Mouse (Mus musculus) hindbrain, embryonic 11.5 days (tissue): ENCODE results near the gene Rreb1. TPM values are rescaled to one million over a fixed set of nuclear protein-coding genes. Genes with fewer than 3 reads are reported as not detected.

Source experiments
- ATAC-seq: fragments of 200-750 bp; cut with Nextera tagmentation; 2 replicates; pipeline ENCODE4 v1.8.0; 2017; ENCODE audit warnings: mild to moderate bottlenecking, moderate TSS enrichment, moderate library complexity; ENCODE audit not compliant: low FRiP score
- DNase-seq: peaks from one replicate; pipeline ENCODE4 v3.0.0-alpha.2; 2015; ENCODE audit warnings: low spot score
- H3K27ac ChIP-seq: fragments of 300-500 bp; sonication (generic); 2 replicates; pipeline ENCODE4 v1.5.1; 2014; ENCODE audit warnings: mild to moderate bottlenecking, low read depth, low read length
- H3K27me3 ChIP-seq: fragments of 300-500 bp; sonication (generic); 2 replicates; pipeline ENCODE4 v1.6.1; 2014; ENCODE audit warnings: mild to moderate bottlenecking, low read length, moderate library complexity, mixed read lengths; ENCODE audit not compliant: control insufficient read depth, insufficient read depth
- H3K36me3 ChIP-seq: fragments of 300-500 bp; sonication (generic); 2 replicates; pipeline ENCODE4 v1.6.1; 2014; ENCODE audit warnings: mild to moderate bottlenecking, low read length, moderate library complexity, mixed read lengths; ENCODE audit not compliant: control insufficient read depth, insufficient read depth
- H3K4me1 ChIP-seq: fragments of 300-500 bp; sonication (generic); replicated peaks from 2 replicates; pipeline ENCODE4 v1.6.1; 2014; ENCODE audit warnings: low read length, mixed read lengths; ENCODE audit not compliant: control insufficient read depth, insufficient read depth
- H3K4me2 ChIP-seq: fragments of 300-500 bp; sonication (generic); replicated peaks from 2 replicates; pipeline ENCODE4 v1.6.1; 2014; ENCODE audit warnings: mild to moderate bottlenecking, low read depth, low read length
- H3K4me3 ChIP-seq: fragments of 300-500 bp; sonication (generic); 2 replicates; pipeline ENCODE4 v1.5.1; 2014; ENCODE audit warnings: low read depth, low read length
- H3K9ac ChIP-seq: fragments of 300-500 bp; sonication (generic); 2 replicates; pipeline ENCODE4 v1.6.1; 2014; ENCODE audit warnings: low read depth, low read length
- H3K9me3 ChIP-seq: fragments of 300-500 bp; sonication (generic); 2 replicates; pipeline ENCODE4 v1.6.1; 2016; ENCODE audit warnings: low read length; ENCODE audit not compliant: control insufficient read depth
- whole genome bisulfite sequencing: fragments of 180-500 bp; shearing (Covaris S2); extraction: QIAGEN DNeasy Blood & Tissue Kit; methylation state at CpG from one replicate; pipeline ENCODE4 v1.1.7; 2014; 5-methylcytosine and 5-hydroxymethylcytosine counted together
- polyA plus RNA-seq: library from polyadenylated mRNA; unstranded; fragments of >200 nt; fragmentation: Nextera tagmentation; extraction: Ambion mirVana; gene quantifications from 2 replicates; pipeline ENCODE4 v1.2.1, GENCODE M21; 2014

The Rreb1 gene
- polyA plus RNA-seq, 1 experiment from 2014 or later, result 7.0 TPM

DNA sequence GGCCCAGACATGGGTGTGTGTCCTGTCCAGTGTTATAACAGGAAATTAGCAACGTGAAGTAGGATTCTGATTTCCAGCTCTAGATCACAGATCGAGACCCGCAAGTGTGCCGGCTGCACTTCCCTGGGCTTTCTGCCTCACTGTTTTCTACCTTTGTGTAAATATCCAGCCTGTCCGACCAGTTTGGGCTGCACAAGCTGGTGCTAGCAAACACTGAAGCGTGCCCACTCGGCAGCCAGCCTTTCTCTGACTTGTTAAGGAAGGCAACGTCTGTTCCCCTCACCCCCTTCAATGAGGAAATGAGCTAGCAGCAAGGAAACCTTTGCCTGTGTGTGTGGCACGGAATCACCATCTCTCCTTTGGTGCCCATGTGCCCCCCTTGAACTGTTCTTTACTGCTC, 129.9 kb downstream of the Rreb1 start:
- no peak overlapping the region for H3K27ac ChIP-seq
- 89% methylated on average over 9 of the region's 9 CpGs for WGBS

DNA sequence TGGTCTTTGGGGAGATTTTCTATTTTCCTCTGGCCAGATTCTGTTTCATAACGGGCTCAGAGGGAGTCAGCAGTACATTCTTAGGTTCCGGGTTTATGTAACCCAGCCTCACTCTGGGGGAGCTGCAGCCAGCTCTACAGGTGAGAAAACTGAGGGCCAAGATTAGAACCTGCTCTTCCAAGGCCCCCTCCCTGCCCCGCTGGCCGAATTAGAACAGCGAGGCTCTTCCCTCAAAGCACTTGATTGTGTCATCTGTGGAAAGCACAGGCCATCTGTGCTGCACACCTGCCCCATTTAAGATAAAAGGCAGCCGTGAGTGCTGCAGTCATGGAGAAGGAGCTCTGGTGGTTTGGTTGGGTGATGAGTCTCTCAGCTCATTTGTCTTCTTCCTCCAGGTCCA, 130.3 kb downstream of the Rreb1 start:
- H3K4me1 ChIP-seq, result no peaks in the 10 kb centered on the region
- DNase-seq (no peak), ATAC-seq (no peak)
- no peak overlapping the region for H3K27ac ChIP-seq
- 88% methylated on average over 6 of the region's 6 CpGs for WGBS
- no peak overlapping the region for H3K4me2 ChIP-seq
- no peak overlapping the region for H3K9ac ChIP-seq
- H3K27me3 ChIP-seq, result no peaks in the 10 kb centered on the region
- H3K36me3 ChIP-seq, result no peaks in the 10 kb centered on the region
- H3K4me3 ChIP-seq, result no peak overlapping the region
- H3K9me3 ChIP-seq, result no peaks in the 10 kb centered on the region

More for the DNA sequence above, 129.9 kb downstream of the Rreb1 start:
- no peaks in the 10 kb centered on the region for H3K27me3 ChIP-seq
- ATAC-seq (no peak), DNase-seq (no peak)
- no peaks in the 10 kb centered on the region for H3K36me3 ChIP-seq
- no peaks in the 10 kb centered on the region for H3K9me3 ChIP-seq
- no peak overlapping the region for H3K4me2 ChIP-seq
- H3K4me1 ChIP-seq, result no peaks in the 10 kb centered on the region
- H3K9ac ChIP-seq, result no peak overlapping the region
- H3K4me3 ChIP-seq, result no peak overlapping the region

DNA sequence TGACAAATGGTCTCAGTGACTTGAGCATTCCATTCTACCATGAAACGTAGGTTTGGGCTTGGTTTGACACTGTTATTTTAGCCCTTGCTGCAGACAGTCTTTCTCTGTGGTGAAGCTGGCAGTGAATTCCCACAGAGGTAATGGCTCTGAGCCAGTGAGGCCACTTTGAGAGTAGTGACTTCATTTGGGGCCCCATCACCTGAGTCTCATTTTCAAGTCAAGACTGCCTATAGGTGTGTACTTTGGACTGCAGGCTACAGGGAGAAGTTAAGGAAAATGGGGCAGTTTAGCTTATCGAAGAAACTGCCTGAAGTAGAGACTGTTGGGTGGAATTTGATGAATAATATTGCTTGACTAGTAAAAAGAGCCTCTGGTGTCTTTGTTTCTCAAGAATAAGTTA, 131.0 kb downstream of the Rreb1 start:
- no peaks in the 10 kb centered on the region for H3K36me3 ChIP-seq
- no peak overlapping the region for H3K27ac ChIP-seq
- H3K4me1 ChIP-seq, result no peaks in the 10 kb centered on the region
- no peak overlapping the region for H3K4me3 ChIP-seq
- no peaks in the 10 kb centered on the region for H3K9me3 ChIP-seq
- no peak overlapping the region for H3K4me2 ChIP-seq
- ATAC-seq, result no peak
- no peak overlapping the region for H3K9ac ChIP-seq
- 80% methylated on average over 2 of the region's 2 CpGs for WGBS
- no peak for DNase-seq
- H3K27me3 ChIP-seq, result no peaks in the 10 kb centered on the region

DNA sequence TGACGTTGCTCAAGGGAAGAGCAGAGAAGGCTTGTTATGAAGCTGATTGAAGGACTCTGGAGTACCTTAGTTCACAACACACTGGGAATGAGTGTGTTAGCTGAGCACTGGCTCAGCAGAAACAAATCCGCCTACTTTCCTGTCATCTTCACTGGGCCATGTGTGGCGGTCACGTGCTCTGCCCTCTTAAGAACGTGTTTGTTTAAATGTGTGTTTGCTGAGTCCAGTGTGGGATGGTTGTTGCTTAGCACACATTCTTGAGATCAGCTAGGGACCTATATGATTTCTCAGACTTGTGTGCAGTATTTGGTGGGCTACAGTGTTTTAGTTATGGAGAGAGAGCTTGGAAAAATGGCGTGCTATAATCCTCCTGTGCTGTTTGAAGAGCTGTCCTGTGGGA, 133.8 kb downstream of the Rreb1 start:
- H3K4me2 ChIP-seq, result no peak overlapping the region
- no peak overlapping the region for H3K4me3 ChIP-seq
- H3K4me1 ChIP-seq, result no peaks in the 10 kb centered on the region
- H3K27me3 ChIP-seq, result no peaks in the 10 kb centered on the region
- no peaks in the 10 kb centered on the region for H3K9me3 ChIP-seq
- no peaks in the 10 kb centered on the region for H3K36me3 ChIP-seq
- no peak for ATAC-seq
- no peak for DNase-seq
- no peak overlapping the region for H3K9ac ChIP-seq
- 85% methylated on average over 6 of the region's 6 CpGs for WGBS
- no peak overlapping the region for H3K27ac ChIP-seq

DNA sequence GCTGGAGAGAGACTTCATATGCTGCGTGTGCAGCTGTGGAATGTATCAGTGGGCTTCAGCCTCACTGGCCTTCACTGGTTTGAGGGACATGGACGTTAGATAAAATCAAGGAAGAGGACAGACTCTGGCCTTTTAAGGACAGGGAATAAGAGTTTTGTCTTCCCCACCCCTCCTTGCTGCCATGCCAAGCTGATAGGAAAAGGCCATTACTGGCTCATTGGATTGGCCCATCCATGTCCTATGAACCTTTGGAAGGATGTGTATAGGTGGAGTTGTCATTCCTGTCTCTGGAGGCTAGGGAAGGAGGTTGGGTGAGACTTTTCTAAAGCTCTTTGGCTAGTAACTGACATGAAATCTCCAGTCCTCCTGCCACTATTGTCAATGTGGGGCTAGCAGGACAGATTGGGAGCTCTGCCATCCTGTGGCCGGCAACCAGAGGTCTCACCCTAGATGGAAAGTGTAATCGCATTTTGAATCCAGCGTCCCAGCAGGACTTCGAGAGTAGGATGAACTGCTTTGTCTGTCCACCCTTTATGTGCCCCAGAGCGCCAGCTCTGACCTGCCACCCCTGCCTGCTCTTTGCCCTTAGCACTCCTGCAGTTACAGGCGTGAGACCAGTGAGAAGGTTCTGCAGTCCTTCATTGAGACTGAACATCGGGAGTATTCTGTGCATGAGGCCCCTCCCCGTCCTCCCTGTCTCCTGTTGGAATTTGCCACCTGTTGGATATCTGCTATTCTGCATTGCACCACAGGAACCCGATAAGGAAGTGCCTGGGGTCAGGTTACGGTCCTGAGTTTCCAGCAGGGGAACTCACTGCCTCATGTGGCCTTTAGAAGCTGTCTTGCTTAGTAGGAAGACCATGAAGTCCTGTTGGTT, 134.6 kb downstream of the Rreb1 start:
- 0 out of 2 replicates have a peak overlapping the region, but pooled peaks have one; percentile 0 for H3K4me3 ChIP-seq
- no peaks in the 10 kb centered on the region for H3K9me3 ChIP-seq
- no peaks in the 10 kb centered on the region for H3K4me1 ChIP-seq
- 59% methylated on average over 12 of the region's 12 CpGs for WGBS
- H3K27me3 ChIP-seq, result no peaks in the 10 kb centered on the region
- H3K9ac ChIP-seq, result no peak overlapping the region
- ATAC-seq (no peak), DNase-seq (no peak)
- no peak overlapping the region for H3K4me2 ChIP-seq
- H3K27ac ChIP-seq, result no peak overlapping the region
- H3K36me3 ChIP-seq, result no peaks in the 10 kb centered on the region

DNA sequence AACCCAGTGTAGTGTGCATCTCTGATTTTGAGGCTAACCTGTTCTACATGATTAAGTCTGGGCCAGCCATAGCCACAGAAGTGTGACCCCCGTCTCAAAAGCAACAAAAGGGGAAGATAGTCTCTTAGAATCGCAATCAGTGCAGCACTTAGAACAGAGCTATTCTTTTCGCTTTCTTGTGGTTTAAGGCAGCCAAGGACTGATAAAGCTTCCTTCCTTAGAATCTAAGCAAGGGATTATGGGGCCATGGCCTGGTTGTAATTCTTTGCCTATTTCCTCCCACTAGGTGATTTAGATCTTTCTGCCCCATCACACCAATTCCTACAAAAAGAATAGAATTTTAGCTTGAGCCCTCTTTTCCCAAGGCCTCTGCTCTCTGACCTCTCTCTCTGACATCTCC, 135.8 kb downstream of the Rreb1 start:
- WGBS, result 84% methylated on average over 3 of the region's 3 CpGs
- no peak for ATAC-seq

DNA sequence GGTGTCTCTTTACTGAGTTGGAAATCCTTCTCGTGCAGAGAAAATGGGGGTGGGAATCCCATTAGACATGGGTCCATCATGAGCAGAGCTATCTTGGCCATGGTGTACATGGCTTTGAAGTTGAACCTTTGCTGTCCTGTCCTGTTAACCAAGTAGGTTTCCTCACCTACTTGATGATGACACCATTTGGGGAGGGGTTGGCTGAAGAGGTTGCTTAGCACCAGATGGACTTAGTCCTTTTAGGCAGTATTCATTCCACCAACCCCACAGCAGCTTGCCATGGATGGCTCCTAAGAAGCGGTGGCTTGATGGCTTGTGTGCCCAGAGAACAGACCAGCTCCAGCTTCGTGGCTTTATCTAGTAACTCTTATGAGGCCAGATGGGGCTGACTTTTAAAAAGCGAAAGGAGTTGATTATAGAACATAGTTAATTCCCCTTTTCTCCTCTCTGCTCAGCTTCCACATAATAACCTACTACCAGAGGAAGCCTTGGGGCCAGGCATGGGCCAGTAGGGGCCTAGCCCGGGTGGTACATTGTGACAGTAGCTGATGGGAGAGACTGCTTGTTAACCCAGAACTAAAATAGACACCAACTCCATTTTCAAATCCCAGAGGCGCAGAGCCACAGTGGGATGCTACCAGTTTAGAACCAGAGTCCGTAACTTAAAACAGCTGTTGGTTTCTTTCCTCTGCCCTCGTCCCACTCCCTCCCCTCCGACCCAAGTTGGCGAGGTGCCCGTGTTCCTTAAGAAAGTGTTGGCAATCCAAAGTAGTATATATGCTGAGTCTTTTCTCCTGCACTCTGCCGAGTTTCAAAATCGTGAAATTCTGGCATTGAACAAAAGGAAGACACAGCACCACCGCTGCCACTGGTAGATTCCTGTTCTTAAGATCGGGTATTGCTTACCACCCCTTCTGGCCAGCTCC, 140.4 kb downstream of the Rreb1 start:
- no peak overlapping the region for H3K4me3 ChIP-seq
- ATAC-seq (no peak), DNase-seq (no peak)
- H3K36me3 ChIP-seq, result no peaks in the 10 kb centered on the region
- H3K9me3 ChIP-seq, result no peaks in the 10 kb centered on the region
- no peak overlapping the region for H3K4me2 ChIP-seq
- no peak overlapping the region for H3K9ac ChIP-seq
- H3K27ac ChIP-seq, result no peak overlapping the region
- no peaks in the 10 kb centered on the region for H3K4me1 ChIP-seq
- H3K27me3 ChIP-seq, result no peaks in the 10 kb centered on the region
- 90% methylated on average over 15 of the region's 15 CpGs for WGBS

More for the DNA sequence above, 135.8 kb downstream of the Rreb1 start:
- Histone ChIP-seq H3K36me3 (no peaks in the 10 kb centered on the region), H3K4me3 (no peak overlapping the region), H3K4me2 (no peak overlapping the region), H3K27ac (no peak overlapping the region), H3K27me3 (no peaks in the 10 kb centered on the region), H3K9me3 (no peaks in the 10 kb centered on the region), H3K9ac (no peak overlapping the region), H3K4me1 (no peaks in the 10 kb centered on the region)
- no peak for DNase-seq

DNA sequence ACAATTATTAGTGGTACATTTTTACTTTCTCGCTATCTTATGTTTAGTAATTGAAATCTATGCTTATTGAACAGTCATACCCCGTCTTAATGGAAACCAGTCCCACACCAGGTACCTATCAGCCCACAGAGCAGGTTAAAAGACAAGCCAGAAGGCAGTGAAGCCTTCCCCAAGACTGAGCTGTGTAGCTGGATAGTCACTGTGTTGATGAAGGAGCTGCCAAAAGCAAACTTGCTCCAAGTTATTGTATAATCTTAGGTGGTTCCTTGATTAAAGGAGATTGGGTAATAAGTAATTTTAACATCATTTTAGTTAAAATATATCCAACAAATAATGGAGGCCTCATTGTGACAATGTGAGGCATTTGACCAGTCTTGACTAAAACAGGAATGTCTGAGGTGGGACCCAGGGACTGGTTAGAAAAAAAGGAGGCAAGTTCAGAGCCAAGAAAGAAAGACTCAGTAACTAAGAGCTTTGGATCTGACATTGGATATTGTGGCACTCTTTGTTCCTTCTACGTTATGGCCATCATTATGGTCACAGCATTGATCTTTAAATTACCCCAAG, 141.6 kb downstream of the Rreb1 start:
- ATAC-seq, result no peak
- H3K27ac ChIP-seq, result no peak overlapping the region
- WGBS, result 94% methylated on average over 3 of the region's 3 CpGs

More for the DNA sequence above, 141.6 kb downstream of the Rreb1 start:
- no peak overlapping the region for H3K4me2 ChIP-seq
- no peak overlapping the region for H3K9ac ChIP-seq
- no peaks in the 10 kb centered on the region for H3K36me3 ChIP-seq
- no peaks in the 10 kb centered on the region for H3K9me3 ChIP-seq
- DNase-seq, result no peak
- H3K4me1 ChIP-seq, result no peaks in the 10 kb centered on the region
- H3K4me3 ChIP-seq, result no peak overlapping the region
- no peaks in the 10 kb centered on the region for H3K27me3 ChIP-seq
